Mouse (Mus musculus) spleen, adult 12 weeks (tissue): ENCODE results near the gene Adarb2.

Experiments
- DNase-seq: peaks from one replicate; pipeline ENCODE4 v3.0.0; 2022; ENCODE audit warnings: low spot score

Adarb2 gene

DNA sequence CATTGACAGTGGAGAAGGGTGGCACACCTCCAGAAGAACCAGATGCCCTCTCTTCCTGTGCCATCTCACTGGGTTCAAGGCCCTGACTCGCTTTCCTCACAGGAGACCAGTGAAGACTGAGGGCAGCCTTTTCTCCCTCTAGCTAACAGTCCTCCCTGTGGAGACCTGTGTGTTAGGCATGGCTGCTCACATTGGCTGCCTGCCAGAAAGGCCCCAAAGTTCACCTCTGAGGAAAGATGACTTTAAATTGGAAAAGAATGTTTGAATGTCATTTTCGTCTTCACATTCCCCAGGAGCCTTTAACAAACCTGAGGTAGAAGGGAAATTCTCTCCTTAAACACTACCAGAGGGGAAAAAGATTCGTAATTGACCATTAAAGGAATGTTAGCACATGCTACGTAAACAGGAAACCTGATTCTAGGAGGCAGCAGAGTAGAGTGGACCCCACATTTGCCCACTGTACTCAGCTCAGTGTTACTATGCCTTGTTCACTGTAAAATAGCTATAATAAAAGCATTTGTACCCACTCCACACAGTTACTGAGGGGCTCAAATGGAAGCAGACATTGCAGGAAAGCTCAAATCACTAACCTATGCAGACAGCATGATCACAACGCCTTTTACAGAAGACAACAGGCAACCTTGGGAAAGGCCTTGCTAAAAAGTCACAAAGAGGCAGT, 285.2 kb downstream of the Adarb2 start:
- no peak for DNase-seq

DNA sequence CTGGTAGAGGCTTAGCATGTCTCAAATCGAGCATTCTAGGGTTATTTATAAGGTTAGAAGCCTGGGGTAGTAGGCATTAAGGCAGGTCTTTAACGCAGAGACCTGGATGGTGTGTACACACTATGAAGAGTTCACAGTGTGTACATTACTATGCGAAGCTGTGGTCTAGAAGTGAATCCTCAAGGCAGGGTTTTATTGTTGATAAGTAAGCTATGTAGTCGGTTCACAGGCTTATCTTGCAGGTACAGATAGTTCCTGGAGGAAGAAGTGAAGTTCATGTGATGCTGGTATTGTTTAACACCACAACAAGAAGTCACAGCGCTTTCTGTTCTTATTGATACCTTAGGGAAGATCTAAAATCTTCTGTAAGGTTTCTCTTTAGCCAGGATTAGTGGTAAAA, 290.7 kb downstream of the Adarb2 start:
- no peak for DNase-seq

DNA sequence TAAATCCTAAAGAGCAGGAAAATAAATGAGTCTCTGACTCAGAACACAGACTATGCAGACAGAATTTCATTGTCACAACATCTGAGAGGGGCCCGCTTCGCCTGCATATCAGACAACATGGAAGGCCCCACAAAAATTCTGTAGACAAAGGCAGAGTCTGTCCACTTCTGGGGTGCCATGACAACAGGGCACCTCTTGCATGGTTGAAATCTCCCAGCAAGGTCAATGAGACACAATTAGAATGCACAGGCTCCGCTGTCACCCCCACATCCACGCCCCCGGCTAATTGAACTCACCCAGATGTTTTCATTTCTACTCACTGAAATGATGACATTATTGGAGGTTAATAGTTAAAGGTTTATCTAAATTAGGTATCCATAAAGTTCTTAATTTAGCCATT, 296.9 kb downstream of the Adarb2 start:
- no peak for DNase-seq

DNA sequence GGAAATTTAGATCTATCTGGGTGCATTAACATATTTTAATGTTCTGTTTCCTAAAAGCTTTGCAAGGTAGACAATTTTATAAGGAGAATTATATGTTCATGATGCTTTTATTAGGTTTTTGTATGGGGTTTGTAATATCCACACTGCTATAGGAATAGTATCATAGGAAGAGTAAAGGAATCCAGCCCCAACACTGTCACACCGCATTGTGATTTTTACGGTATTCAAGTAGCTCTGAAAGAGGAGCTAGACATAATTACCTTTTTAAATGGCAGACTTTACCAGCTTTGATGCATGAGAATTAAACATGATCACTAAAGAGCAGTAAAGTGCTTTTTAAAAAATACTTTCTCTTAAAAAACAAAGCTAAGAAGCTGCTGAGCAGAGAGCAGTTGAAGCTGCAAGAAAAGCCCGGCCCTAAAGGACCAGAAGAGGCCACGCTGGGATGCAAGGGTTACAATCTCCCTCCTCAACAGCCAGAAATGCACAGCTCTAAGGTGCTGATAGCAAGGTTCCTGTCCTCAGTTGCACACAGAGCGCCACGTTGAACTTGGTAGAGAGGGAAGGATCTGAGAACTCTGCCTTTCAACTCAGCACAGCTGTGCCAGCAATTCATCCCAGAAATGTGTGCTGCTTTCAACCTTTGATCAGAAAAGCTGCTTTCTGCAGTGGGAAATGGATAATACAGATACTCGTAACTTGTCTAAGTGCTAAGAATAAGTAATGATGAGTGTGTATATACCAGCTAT, 308.6 kb downstream of the Adarb2 start:
- no peak for DNase-seq

DNA sequence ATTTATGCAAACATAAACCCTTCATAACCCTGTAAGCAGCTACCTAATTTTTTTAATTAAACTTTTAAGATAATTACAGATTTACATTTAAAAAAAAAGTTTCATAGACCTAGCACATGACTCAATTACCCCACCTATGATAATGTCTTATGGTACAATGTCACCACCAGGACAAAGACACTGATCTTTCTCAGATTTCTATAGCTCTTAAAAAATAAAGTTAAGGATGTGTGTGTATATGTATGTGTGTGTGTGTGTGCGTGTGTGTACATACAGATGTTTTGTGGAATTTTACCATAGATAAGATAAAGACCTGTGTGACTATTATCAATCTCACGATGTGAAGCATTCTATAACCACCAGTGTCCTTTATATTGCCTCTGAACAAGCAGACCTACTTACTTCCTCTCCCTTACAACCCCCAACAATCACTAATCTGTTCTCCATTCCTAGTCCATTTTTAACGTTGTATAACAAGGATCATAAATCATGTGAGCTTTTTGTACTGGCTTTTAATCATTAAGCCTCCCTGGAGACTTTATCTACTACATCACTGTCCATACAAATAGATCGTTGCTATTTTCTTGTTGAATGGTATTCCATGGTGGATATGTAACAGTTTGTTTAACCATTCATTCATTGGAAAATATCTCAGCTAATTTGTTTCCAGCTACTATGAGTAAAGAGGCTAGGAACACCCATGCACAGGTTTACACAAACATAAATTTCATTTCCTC, 313.5 kb downstream of the Adarb2 start:
- DNase-seq = no peak

DNA sequence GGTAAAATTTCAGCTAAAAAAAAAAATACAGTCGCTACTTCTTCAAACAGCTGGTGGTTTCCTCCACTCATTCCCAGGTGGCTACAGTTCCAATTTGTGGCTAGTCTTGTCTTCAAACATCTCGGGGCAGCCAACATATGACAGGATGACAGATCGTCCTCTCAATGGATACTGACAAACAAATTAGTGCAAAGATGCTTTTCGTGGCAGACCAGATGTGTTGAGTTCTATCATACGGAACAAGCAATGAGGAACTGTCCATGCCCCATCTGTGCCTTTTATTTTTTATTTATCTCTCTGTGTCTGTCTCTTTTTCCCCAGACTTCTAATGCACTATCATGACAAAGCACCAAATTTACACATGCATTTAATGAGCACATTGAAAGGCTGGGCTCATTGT, 316.5 kb downstream of the Adarb2 start:
- no peak for DNase-seq

DNA sequence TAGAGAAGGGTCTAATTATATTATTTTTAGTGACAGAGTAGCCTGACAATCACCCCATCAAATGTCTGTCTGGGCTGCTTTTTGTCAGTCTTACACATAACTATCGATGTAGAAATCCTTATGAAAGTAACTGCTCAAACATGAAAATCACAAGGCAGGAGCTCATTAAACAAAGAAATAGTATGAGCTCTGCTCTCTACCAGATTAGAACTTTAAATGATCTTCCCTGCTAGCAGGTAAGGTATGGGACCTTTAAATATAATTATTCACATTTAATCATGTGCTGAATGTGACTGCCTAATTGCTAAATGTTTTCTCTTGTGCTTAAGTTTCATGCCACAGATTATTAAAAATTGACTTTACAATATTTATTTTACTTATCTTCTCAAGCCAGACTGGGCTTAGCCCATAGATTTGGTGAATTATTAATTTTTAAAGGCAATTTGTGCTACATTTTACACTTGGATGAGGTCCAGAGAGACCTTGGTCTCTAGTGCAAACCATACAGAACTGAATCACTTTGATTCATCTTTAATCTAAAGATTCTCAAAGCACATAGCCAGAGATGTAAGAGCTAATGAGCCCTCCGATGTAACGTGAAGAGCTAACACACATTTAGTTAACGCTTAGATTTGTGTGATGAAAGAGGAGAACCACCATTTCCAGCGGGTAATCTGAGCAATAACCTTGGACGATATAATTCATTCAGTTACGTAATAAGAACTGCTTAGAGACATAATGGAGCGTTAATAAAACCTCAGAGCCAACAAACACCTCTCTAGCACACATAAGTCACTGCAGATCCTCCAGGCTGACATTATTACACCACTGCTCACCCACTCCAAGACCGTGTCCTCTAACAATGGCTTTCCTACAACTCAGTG, 323.3 kb downstream of the Adarb2 start:
- no peak for DNase-seq

DNA sequence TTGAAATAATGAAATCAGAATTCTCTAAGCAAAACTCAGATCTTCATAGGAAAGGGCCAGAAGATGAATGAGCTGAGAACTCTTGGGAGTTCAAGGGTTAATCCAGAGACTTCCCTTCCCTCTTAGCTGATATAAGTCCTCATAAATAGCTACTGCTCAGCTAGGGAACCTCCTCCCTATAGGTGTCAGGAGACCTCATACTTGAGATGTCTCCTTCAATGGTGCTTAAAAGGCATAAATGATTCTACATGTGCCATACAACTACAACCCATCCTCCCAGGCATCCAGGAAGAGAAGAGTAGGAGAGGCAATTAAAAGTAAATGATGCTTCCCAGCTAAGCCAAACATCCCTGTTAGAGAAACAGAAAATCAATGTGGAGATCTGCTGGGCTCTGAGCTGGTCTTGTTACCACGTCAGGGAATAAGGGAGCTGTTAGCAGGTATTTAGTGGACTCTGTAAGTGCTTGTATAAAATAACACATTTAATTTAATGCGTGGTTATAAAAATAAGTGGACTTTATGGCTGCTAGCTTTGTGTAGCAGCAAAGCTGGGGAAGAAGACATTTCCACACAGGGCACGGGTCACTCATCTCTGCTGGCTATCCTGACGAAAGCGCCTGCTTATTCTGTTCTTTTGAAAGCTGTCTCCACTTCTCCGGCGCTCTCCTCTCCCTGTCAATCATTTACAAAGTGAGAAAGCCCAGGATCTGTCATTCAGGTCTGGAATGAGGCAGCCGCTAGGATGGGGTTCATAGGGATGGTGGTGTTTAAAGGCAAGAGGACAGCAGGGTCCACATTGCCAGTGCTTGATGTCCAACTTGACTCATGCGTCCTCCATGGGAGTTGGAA, 331.8 kb downstream of the Adarb2 start:
- no peak for DNase-seq

DNA sequence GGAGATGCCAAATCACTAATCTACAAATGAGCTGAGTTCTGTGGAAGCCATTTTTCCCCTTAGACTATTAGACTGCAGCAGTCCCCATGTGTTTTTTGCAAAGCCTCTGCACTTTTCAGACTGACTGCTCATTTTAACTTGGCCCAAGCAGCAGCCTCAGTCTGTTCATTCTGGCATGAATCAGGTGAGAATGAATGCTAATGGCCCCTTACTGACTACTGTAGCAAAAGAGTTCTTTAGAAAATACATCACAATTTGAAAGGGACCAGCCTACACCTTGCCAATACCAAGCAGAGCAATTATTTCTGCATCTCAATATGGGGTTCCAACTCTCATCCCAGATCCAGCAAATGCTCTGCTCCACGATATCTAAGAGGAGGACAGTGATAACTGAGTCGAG, 335.8 kb downstream of the Adarb2 start:
- no peak for DNase-seq

DNA sequence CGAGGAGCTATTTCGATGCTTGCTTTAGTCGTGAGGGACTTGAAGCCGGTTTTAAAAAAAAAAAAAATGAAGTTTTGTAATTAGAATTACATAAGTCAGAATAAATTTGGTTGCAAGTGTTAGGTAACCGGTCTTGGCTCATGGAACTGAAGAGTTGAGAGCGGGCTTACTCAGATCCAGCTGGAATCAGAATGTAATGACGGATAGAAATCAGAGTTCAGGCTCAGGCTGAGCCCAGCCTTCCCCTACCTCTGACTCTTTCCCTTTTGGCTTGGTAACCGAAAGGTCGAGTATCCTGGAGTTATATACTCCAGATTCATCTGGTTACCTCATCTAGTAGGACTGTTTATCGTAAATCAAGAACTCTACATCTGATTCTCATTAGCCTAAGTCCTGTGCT, 336.2 kb downstream of the Adarb2 start:
- no peak for DNase-seq

DNA sequence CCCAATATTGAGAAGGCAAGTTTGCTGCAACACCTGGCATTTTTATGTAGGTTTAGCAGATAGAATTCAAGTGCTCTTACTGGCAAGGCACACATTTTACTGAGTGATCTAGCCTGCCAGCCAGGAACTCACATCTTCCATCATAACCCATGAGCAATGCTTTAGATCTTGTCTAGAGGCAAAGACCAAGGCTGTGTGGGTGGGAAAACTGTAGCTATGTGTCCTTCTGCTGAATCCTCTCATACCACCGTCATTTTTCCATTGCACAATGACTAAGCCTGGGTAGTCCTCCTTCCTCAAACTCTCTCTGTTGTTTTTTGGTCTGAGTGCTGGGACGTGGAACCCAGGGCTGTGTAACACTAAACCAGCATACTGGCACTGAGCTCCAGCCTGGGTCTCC, 340.0 kb downstream of the Adarb2 start:
- DNase-seq = no peak

DNA sequence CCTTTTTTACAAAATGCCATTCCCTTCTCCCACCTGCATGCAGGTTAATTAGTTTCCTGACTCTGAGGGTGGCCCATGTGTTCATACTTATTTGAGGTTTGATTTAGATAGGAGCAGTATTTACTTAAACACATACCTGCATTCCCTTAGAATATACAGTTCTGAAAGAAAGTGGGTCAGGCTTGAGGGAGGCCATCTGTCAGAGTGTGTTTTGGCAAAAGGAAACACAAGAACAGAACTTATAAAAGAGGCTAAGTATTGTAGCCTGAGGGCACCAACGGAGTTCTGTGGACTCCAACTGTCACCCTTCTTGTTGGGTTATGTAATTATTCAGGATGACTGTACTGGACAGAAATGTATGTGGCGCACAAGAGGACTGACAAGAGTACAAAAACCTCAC, 349.6 kb downstream of the Adarb2 start:
- no peak for DNase-seq

DNA sequence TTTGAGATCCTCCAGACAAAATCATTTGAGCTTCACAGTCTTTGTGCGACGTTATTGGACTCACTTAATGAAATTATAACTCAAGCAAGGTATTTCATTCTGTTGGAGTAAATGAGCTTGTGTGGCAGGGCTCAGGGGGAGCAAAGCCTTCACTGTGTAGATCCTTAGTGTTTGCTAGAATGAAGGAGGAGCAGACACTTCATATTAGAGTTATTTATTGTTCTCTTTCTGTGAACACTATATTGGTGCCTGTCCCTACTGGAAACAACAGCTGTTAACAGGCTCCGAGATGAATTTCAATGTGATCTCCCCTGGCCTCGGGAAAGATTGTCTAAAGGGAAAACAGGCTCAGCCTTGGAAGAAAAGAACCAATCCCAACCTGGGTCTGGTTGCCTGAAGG, 355.1 kb downstream of the Adarb2 start:
- no peak for DNase-seq

DNA sequence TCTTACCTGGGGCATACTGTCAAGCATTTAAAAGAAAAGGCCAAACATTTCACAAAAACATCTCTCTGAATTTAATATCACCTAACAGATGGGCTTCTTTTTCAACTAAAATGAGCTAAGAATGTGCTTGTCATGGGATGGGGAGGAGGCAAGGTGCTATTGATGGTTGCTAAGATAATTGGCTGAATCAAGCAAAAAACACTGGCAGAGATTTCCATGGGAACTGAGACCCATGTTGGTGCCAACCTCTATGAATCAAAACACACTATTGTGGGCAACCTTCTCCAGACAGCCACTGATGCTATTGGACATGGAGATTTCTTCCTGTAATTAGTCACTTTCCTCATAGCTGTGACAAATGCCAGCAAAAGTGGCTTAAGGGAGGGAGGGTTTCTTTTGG, 357.8 kb downstream of the Adarb2 start:
- no peak for DNase-seq

DNA sequence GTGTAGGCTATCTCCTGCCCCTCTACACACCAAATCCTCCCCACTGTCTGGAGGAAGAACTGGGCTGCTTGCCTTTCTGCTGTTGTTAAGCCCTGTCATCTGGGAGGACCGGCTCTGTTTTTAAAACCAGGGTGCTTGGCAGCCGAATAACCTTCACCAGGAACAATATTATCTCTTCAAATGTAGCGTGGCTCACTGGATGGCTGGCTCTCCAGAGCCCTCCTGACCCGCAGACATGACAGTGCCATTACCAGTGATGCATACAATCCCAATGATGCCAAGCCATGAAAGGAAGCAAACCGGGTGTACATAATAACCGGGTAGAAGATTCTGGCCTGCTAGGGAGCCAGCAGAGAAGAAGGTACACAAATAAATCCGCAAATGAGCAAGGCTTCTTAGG, 360.5 kb downstream of the Adarb2 start:
- DNase-seq = no peak

DNA sequence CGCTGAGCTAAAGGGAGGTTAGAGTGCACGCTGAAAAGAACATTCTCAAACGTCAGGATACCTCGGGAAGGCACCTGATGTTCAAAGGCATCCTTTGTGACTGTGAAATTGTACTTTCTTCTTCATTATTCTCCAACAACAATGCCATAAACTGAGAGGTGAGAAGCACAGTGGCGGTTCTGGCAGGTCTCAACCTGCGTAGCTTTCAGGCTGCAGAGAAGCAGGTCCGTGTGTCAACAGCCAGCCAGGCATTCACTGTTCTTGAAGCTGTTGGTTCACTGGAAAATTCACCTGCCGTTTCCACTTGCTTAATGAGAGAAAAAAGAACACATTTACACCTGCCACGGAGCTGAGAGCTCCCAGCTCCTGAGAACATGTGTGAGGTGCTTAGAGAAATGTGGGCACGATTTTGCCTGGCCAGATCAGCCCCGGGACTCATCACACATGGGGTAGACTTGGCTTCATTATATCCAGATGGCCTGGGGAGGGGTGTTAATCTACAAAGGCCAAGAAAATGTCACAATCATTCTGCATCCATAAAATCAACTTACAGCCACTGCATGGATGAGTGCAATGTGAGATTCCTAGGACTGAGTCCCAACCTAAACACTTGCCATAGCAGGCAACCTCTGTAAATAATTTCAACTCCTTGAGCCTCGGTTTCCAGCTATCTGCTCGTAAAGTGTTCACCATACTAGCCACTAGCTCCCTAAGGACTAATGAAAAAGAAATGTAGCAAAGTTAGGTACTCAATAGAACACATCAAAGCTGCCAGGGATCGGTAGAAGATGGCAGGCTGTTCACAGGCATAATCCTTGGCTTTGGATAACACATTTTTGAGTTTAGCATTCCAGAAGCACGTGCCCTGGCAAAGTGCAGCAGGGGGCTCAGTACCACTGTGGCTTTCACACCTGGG, 364.7 kb downstream of the Adarb2 start:
- no peak for DNase-seq

DNA sequence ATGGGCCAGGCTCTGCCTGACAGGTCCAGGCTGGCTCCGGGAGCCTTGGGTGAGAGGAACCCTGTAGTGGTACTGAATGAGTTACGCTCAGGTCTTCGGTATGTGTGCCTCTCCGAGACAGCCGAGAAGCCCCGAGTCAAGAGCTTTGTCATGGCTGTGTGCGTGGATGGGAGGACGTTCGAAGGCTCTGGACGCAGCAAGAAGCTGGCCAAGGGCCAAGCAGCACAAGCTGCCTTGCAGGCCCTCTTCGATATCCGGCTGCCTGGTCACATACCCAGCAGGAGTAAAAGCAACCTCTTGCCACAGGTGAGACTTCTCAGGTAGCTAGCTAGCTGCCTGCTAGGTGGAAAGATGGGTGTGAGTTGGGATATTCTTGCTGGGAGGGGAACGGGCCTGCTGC, 367.6 kb downstream of the Adarb2 start:
- no peak for DNase-seq

DNA sequence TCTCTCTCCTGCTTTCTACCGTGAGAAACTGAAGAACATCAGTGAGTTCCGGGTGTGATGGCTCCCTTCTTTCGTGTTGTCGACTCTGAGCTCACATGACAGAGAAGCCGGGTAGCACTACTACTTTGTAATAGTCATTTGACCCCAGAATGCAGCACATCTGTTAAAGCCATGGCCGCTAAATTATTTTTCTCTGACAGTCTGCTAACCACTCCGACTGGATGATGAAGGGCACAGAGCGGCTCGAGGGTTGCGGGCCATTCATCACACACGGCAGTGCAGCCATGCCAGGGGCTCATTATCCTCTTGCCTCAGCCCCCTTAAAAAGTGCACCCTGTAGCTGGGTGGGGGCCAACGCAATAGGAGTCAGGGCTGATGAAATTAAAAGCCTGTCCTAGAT, 371.2 kb downstream of the Adarb2 start:
- no peak for DNase-seq

DNA sequence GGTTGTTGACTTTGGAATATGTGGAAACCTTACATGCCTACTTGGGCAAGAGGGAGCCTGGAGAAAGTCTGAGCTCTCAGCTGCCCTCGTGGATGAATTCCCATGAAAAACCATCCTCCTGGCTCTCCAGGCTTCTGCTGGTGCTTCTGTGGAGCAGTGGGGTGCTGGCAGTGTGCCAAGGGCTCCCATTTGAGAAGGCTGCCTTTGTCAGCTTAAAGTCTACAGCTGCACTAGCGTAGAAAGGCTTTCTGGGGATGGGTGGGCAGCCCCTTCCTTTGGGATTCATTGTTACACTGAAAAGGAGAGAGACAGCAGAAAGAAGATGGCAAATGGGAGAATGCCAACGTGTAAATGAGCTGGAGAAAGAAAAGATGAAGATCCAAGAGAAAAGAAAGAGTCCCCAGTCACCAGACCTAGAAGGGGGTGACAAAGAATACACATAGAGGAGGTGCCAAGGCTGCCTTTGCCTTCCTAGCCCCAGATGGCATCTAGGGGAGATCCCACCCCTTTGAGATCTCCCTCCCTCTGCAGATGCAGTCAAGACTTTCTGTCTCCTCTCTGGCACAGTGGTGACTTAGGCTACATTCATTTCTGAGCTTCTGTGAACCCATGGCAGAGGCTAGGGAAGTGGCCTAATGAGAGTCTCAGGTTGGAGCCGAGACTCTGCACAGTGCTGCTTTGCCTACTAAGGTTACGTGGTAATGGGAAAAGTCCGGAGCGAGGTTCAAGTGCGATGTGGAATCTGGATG, 381.8 kb downstream of the Adarb2 start:
- no peak for DNase-seq

DNA sequence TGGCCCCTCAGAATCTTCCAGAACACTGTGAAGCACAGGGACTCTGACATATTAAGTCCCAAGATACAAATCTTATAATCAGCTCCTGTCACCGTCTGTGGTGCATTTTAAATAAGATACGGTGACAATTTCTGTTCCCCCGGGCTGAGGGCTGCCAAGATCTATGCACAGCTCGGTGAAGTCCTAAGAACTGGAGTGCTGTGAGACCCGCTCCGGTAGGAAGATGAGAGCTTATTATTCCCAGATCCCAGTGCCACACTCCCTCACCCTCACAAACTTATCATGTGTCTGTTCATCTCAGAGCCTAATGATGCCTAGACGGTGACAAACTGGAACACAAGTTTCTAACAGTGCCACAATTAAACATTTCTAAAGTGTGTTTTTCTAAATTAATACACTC, 384.8 kb downstream of the Adarb2 start:
- DNase-seq = no peak
